Mouse (Mus musculus) ES-Bruce4 (cell line): Measurements from ENCODE around the gene Vash1.

Experiments used
- CTCF ChIP-seq: IDR thresholded peaks from one replicate; pipeline ENCODE4 v1.8.1; 2011; ENCODE audit warnings: low read depth, low read length
- POLR2A ChIP-seq: IDR thresholded peaks from one replicate; pipeline ENCODE4 v1.8.1; 2011; ENCODE audit warnings: low read length; ENCODE audit not compliant: insufficient read depth

GRCm38 (mm10) chr12:86680591-86681193 lies 2.2 kb downstream of the Vash1 start:
- no peak for TF ChIP-seq CTCF
- no peak for TF ChIP-seq POLR2A
